Mouse (Mus musculus): Measurements from ENCODE around the gene Pias3.

DNA sequence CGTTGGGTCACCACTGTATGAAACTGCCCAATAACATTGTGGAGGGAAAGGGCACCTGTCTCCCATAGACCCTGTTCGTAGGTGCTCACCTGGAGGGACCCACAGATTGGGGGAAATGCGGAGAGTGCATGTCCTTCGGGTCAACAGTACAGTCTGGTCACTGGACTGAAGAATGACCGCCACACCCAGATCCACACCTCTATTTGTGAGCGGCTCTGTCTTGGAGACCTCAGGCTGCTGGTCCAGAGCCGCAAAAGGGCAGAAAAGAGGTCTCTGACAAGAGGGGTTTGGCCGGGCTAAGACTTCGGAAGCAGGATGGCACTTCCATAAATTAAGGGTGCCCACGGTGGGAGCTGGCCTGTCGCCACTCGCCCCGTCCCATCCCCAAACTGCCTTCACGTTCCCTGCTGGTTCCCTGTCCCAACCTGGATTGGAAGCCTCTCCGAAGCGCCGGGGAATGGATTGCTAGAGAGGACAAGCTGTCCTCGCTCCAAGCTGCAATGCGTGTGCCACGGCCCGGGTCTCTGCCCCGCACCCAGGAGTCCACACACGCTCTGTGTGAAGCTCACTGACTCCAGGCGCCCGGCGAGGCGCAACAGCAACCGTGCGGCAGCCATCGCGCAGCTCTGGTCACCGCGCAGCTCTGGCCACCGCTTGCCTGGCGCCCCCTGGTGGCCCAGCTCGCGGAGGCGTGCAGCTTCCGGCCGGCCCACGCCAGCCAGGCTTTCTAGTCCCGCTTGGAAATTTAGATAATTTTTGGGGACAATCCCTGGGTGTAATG lies 11.9 kb downstream of the Pias3 start, which contains the start of gene Nudt17:
- no peak for TF ChIP-seq POLR2A (IDR thresholded peaks at IDR 0.05; ENCODE audit: extremely low read depth, insufficient read depth, low read length)
- peak; percentile 89 for TF ChIP-seq CTCF (IDR thresholded peaks at IDR 0.05; ENCODE audit: low read depth, low read length)

Measured in liver, adult 2 months (tissue).